Mouse (Mus musculus): ENCODE results near the gene Calca. TPM values are rescaled to one million over a fixed set of nuclear protein-coding genes. Genes with fewer than 3 reads are reported as not detected.
A peak's percentile ranks its signal among the peaks of the same experiment; 100 is the strongest.

The Calca gene
- total RNA-seq (2012; rRNA removed) (not detected in 2 replicates), total RNA-seq (2014; rRNA removed) (not detected in 2 replicates), polyA plus RNA-seq (2012; ENCODE audit: insufficient read length, low read depth) (not detected in 2 replicates)

- TF ChIP-seq CHD1 (IDR thresholded peaks at IDR 0.05; ENCODE audit: low read depth, low read length), result no peak
- no peak for TF ChIP-seq BHLHE40 (IDR thresholded peaks at IDR 0.05; ENCODE audit: low read depth, low read length)
- TF ChIP-seq TBP (conservative IDR thresholded peaks at IDR 0.05; ENCODE audit: low read depth, low read length), result no peak
- TF ChIP-seq MAFK (IDR thresholded peaks at IDR 0.05; ENCODE audit: insufficient replicate concordance, low read length), result no peak
- TF ChIP-seq ZMIZ1 (IDR thresholded peaks at IDR 0.05; ENCODE audit: low read depth, low read length), result no peak
- no peak for TF ChIP-seq EP300 (IDR thresholded peaks at IDR 0.05; ENCODE audit: low read length)
- no peak within 1 kb of the TSS for H3K4me3 ChIP-seq (replicated peaks in 1 of 3; ENCODE audit: low read depth in 2 of 3, low read length in 2 of 3, poor library complexity in 1 of 3)
- no peaks in the 10 kb centered on the region for H3K9me3 ChIP-seq (replicated peaks; ENCODE audit: low read length)
- H3K36me3 ChIP-seq (replicated peaks in 1 of 2; ENCODE audit: control insufficient read depth in 1 of 2, insufficient read depth in 1 of 2, low read length in 1 of 2), result no peaks in the 10 kb centered on the region
- no peak within 1 kb of the TSS for H3K9ac ChIP-seq (ENCODE audit: insufficient read depth, low read depth)
- in situ Hi-C loops (cut with MboI; ENCODE audit: low pct_ligation_motif_present, low pct_unique_long_range_greater_than_20kb, low sequenced_read_pairs) (loop anchor here (25.0 kb wide), 2 partner anchors 374 to 574 kb away; partner anchors contain the start of gene Copb1), dilution Hi-C loops (cut with MboI; ENCODE audit: extremely low pct_ligation_motif_present, extremely low pct_unique_long_range_greater_than_20kb, low sequenced_read_pairs) (no loop called here)
- H3K27me3 ChIP-seq (replicated peaks), result no peaks in the 10 kb centered on the region
- H3K4me1 ChIP-seq (ENCODE audit: control insufficient read depth in 1 of 2, insufficient read depth in 2 of 2), result peaks cover 3 to 16% of the 10 kb centered on the region in 2 experiments; a peak in 3 of 4 replicates
- H3K4me2 ChIP-seq (ENCODE audit: insufficient read depth, low read depth, poor library complexity, severe bottlenecking), result 0 out of 2 replicates have a peak within 1 kb of the TSS, but pooled peaks have one; percentile 14
- no peaks in the 10 kb centered on the region for H3K79me2 ChIP-seq (replicated peaks; ENCODE audit: control insufficient read depth, extremely low read depth, insufficient read depth, poor library complexity, severe bottlenecking)
- no peak for DNase-seq (ENCODE audit: extremely low read depth)
- H3K27ac ChIP-seq (ENCODE audit: insufficient read depth, low read depth), result no peak within 1 kb of the TSS
Observed at GRCm38 (mm10) chr7:114636102-114636501, at the start of gene Calca. Gene Calca, minus strand, starts transcription at chr7:114636357.

- Histone ChIP-seq H3K4me2 (ENCODE audit: insufficient read depth, low read depth, poor library complexity, severe bottlenecking) (no peak overlapping the region), H3K79me2 (replicated peaks; ENCODE audit: control insufficient read depth, extremely low read depth, insufficient read depth, poor library complexity, severe bottlenecking) (no peaks in the 10 kb centered on the region), H3K27ac (ENCODE audit: insufficient read depth, low read depth) (no peak overlapping the region), H3K4me3 (replicated peaks in 1 of 3; ENCODE audit: low read depth in 2 of 3, low read length in 2 of 3, poor library complexity in 1 of 3) (no peak overlapping the region), H3K9me3 (replicated peaks; ENCODE audit: low read length) (no peaks in the 10 kb centered on the region), H3K27me3 (replicated peaks) (no peaks in the 10 kb centered on the region), H3K9ac (ENCODE audit: insufficient read depth, low read depth) (no peak overlapping the region), H3K36me3 (replicated peaks in 1 of 2; ENCODE audit: control insufficient read depth in 1 of 2, insufficient read depth in 1 of 2, low read length in 1 of 2) (no peaks in the 10 kb centered on the region), H3K4me1 (ENCODE audit: control insufficient read depth in 1 of 2, insufficient read depth in 2 of 2) (peaks cover 7 to 24% of the 10 kb centered on the region in 2 experiments; a peak in 3 of 4 replicates)
- peak; percentile 57 for DNase-seq (ENCODE audit: extremely low read depth)
- dilution Hi-C loops (cut with MboI; ENCODE audit: extremely low pct_ligation_motif_present, extremely low pct_unique_long_range_greater_than_20kb, low sequenced_read_pairs) (no loop called here), in situ Hi-C loops (cut with MboI; ENCODE audit: low pct_ligation_motif_present, low pct_unique_long_range_greater_than_20kb, low sequenced_read_pairs) (no loop called here)
- TF ChIP-seq MAX (IDR thresholded peaks at IDR 0.05; ENCODE audit: low read length) (no peak), JUN (IDR thresholded peaks at IDR 0.05; ENCODE audit: insufficient read depth, low read depth, low read length) (no peak), SIN3A (IDR thresholded peaks at IDR 0.05; ENCODE audit: low read length) (no peak), MYC (IDR thresholded peaks at IDR 0.05; ENCODE audit: low read depth, low read length) (no peak), TCF12 (IDR thresholded peaks at IDR 0.05; ENCODE audit: low read depth, low read length) (no peak), MXI1 (IDR thresholded peaks at IDR 0.05; ENCODE audit: low read depth, low read length) (no peak), KAT2A (IDR thresholded peaks at IDR 0.05; ENCODE audit: insufficient replicate concordance, low read length) (no peak), RCOR1 (conservative IDR thresholded peaks at IDR 0.05; ENCODE audit: low read depth, low read length) (no peak), ZC3H11A (IDR thresholded peaks at IDR 0.05; ENCODE audit: low read depth, low read length) (no peak), RAD21 (IDR thresholded peaks at IDR 0.05; ENCODE audit: low read depth, low read length) (peak; percentile 80), CHD1 (IDR thresholded peaks at IDR 0.05; ENCODE audit: low read depth, low read length) (no peak), POLR2A (IDR thresholded peaks at IDR 0.05; ENCODE audit: low read depth, low read length) (no peak), ELF1 (IDR thresholded peaks at IDR 0.05; ENCODE audit: low read depth, low read length) (no peak), UBTF (IDR thresholded peaks at IDR 0.05; ENCODE audit: low read depth, low read length) (no peak), PAX5 (IDR thresholded peaks at IDR 0.05; ENCODE audit: low read length) (no peak), NELFE (IDR thresholded peaks at IDR 0.05; ENCODE audit: low read depth, low read length) (no peak), CHD2 (IDR thresholded peaks at IDR 0.05; ENCODE audit: low read length) (no peak), MEF2A (IDR thresholded peaks at IDR 0.05; ENCODE audit: borderline replicate concordance, low read depth, low read length) (no peak), POLR2AphosphoS2 (IDR thresholded peaks at IDR 0.05; ENCODE audit: low read depth, low read length) (no peak), NRF1 (IDR thresholded peaks at IDR 0.05; ENCODE audit: low read depth, low read length) (no peak), USF2 (conservative IDR thresholded peaks at IDR 0.05; ENCODE audit: low read depth, low read length) (no peak; the same call in 1 of the 2 replicates), ZMIZ1 (IDR thresholded peaks at IDR 0.05; ENCODE audit: low read depth, low read length) (no peak), MAFK (IDR thresholded peaks at IDR 0.05; ENCODE audit: insufficient replicate concordance, low read length) (no peak), EP300 (IDR thresholded peaks at IDR 0.05; ENCODE audit: low read length) (no peak), ETS1 (conservative IDR thresholded peaks at IDR 0.05; ENCODE audit: low read depth, low read length) (no peak), GABPA (IDR thresholded peaks at IDR 0.05; ENCODE audit: insufficient replicate concordance, low read depth, low read length) (no peak), BHLHE40 (IDR thresholded peaks at IDR 0.05; ENCODE audit: low read depth, low read length) (no peak), JUND (conservative IDR thresholded peaks at IDR 0.05; ENCODE audit: low read depth, low read length) (0 out of 2 replicates have a peak, but pooled peaks have one; percentile 15), IRF4 (IDR thresholded peaks at IDR 0.05; ENCODE audit: low read depth, low read length) (no peak), TBP (conservative IDR thresholded peaks at IDR 0.05; ENCODE audit: low read depth, low read length) (no peak), CTCF (conservative IDR thresholded peaks at IDR 0.05 in 1 of 2, IDR thresholded peaks at IDR 0.05 in 1 of 2; ENCODE audit: low read depth in 2 of 2, low read length in 2 of 2) (peak; percentile 60 to 79), E2F4 (IDR thresholded peaks at IDR 0.05; ENCODE audit: insufficient replicate concordance, low read depth, low read length) (no peak)
Observed at GRCm38 (mm10) chr7:114672697-114673096, 36.5 kb upstream of the Calca start.

All from CH12.LX (cell line).